Mouse (Mus musculus): ENCODE data around the gene Nell2.

The Nell2 gene

GRCm38 (mm10) chr15:95100133-95100532 lies 428.2 kb downstream of the Nell2 start:
- no peak for DNase-seq (ENCODE audit: low spot score)

- DNase-seq (ENCODE audit: low spot score), result no peak
These were observed 442.4 kb downstream of the Nell2 start for GRCm38 (mm10) chr15:95085962-95086361.

- no peak for DNase-seq (ENCODE audit: low spot score)
These were observed 446.7 kb downstream of the Nell2 start for GRCm38 (mm10) chr15:95081654-95082053.

GRCm38 (mm10) chr15:95075356-95075755 lies 453.0 kb downstream of the Nell2 start:
- DNase-seq (ENCODE audit: low spot score), result no peak

- DNase-seq (ENCODE audit: low spot score), result no peak
These were observed 457.5 kb downstream of the Nell2 start for GRCm38 (mm10) chr15:95070881-95071280.

GRCm38 (mm10) chr15:95068799-95069198 lies 459.6 kb downstream of the Nell2 start:
- DNase-seq (ENCODE audit: low spot score), result no peak

GRCm38 (mm10) chr15:95068023-95068422 lies 460.3 kb downstream of the Nell2 start:
- no peak for DNase-seq (ENCODE audit: low spot score)

- no peak for DNase-seq (ENCODE audit: low spot score)
These were observed 473.2 kb downstream of the Nell2 start for GRCm38 (mm10) chr15:95055081-95055650.

- no peak for DNase-seq (ENCODE audit: low spot score)
These were observed 479.1 kb downstream of the Nell2 start for GRCm38 (mm10) chr15:95049171-95049729.

- no peak for DNase-seq (ENCODE audit: low spot score)
These were observed 480.9 kb downstream of the Nell2 start for GRCm38 (mm10) chr15:95047486-95047885.

- no peak for DNase-seq (ENCODE audit: low spot score)
These were observed 484.3 kb downstream of the Nell2 start for GRCm38 (mm10) chr15:95044011-95044410.

GRCm38 (mm10) chr15:95042437-95042836 lies 485.9 kb downstream of the Nell2 start:
- no peak for DNase-seq (ENCODE audit: low spot score)

GRCm38 (mm10) chr15:95029487-95029875 lies 498.9 kb downstream of the Nell2 start:
- DNase-seq (ENCODE audit: low spot score), result no peak

- no peak for DNase-seq (ENCODE audit: low spot score)
These were observed 499.4 kb downstream of the Nell2 start for GRCm38 (mm10) chr15:95028862-95029486.

All from ovary, postnatal 14 days (tissue).